Comparison of ENCODE assay signal across 7 mouse cellular contexts in genomic region chr10:56228568-56229209, GRCm38 (mm10). TPM values are rescaled to one million over a fixed set of nuclear protein-coding genes. Genes with fewer than 3 reads are reported as not detected.
DNase-seq lines count a peak whose midpoint lies in the region; ATAC-seq lines count a peak whose summit lies in the region.

Gene Tbc1d32 (minus strand): TSS chr10:56228689.

- DNase-seq in adrenal gland, postnatal 14 days, result peak; percentile 95
- DNase-seq in embryonic facial prominence, embryonic 11.5 days (ENCODE audit: low spot score), result peak; percentile 94
- DNase-seq in kidney, adult 11 months, result peak; percentile 87
- DNase-seq in limb, embryonic 10.5 days (ENCODE audit: low spot score), result peak; percentile 94
- peak; percentile 75 for DNase-seq in spleen, adult 12 weeks (ENCODE audit: low spot score)

- WGBS in embryonic facial prominence, embryonic 11.5 days, result 3% methylated on average over 42 of the region's 42 CpGs
- WGBS in limb, embryonic 10.5 days, result 4% methylated on average over 42 of the region's 42 CpGs
- WGBS in midbrain, embryonic 13.5 days, result 3% methylated on average over 42 of the region's 42 CpGs

- no peaks in the 10 kb centered on the region for H3K36me3 ChIP-seq in embryonic facial prominence, embryonic 11.5 days (replicated peaks; ENCODE audit: control insufficient read depth, insufficient read depth, low read depth, low read length)
- no peaks in the 10 kb centered on the region for H3K36me3 ChIP-seq in limb, embryonic 10.5 days
- H3K36me3 ChIP-seq in midbrain, embryonic 13.5 days, result no peaks in the 10 kb centered on the region

- no peaks in the 10 kb centered on the region for H3K27me3 ChIP-seq in embryonic facial prominence, embryonic 11.5 days (ENCODE audit: control insufficient read depth, insufficient read depth, low read length)
- H3K27me3 ChIP-seq in limb, embryonic 10.5 days (ENCODE audit: low read depth, poor library complexity, severe bottlenecking), result no peaks in the 10 kb centered on the region
- H3K27me3 ChIP-seq in midbrain, embryonic 13.5 days, result no peaks in the 10 kb centered on the region

- no peaks in the 10 kb centered on the region for H3K4me1 ChIP-seq in embryonic facial prominence, embryonic 11.5 days (ENCODE audit: control insufficient read depth, insufficient read depth, low read length)
- H3K4me1 ChIP-seq in limb, embryonic 10.5 days, result peaks cover 8% of the 10 kb centered on the region
- H3K4me1 ChIP-seq in midbrain, embryonic 13.5 days (replicated peaks), result peaks cover 8% of the 10 kb centered on the region

- H3K4me3 ChIP-seq in embryonic facial prominence, embryonic 11.5 days (ENCODE audit: low read depth, low read length), result peak within 1 kb of the TSS; percentile 47
- peak within 1 kb of the TSS; percentile 64 for H3K4me3 ChIP-seq in limb, embryonic 10.5 days
- H3K4me3 ChIP-seq in midbrain, embryonic 13.5 days (replicated peaks), result peak within 1 kb of the TSS; percentile 52

- H3K9me3 ChIP-seq in embryonic facial prominence, embryonic 11.5 days (replicated peaks; ENCODE audit: control insufficient read depth, low read length), result no peaks in the 10 kb centered on the region
- H3K9me3 ChIP-seq in limb, embryonic 10.5 days (replicated peaks), result no peaks in the 10 kb centered on the region
- no peaks in the 10 kb centered on the region for H3K9me3 ChIP-seq in midbrain, embryonic 13.5 days

- H3K4me2 ChIP-seq in embryonic facial prominence, embryonic 11.5 days (ENCODE audit: low read depth, low read length), result peak within 1 kb of the TSS; percentile 53
- H3K4me2 ChIP-seq in midbrain, embryonic 13.5 days (replicated peaks), result peak within 1 kb of the TSS; percentile 61

- peak; percentile 98 for ATAC-seq in embryonic facial prominence, embryonic 11.5 days (replicated peaks; ENCODE audit: insufficient number of reproducible peaks, low FRiP score, low TSS enrichment, low read depth)
- peak; percentile 94 for ATAC-seq in granulocyte monocyte progenitor cell, adult 5-6 weeks (replicated peaks; ENCODE audit: poor library complexity, severe bottlenecking)
- peak; percentile 99 for ATAC-seq in midbrain, embryonic 13.5 days

- peak within 1 kb of the TSS; percentile 68 for H3K27ac ChIP-seq in embryonic facial prominence, embryonic 11.5 days (replicated peaks; ENCODE audit: low read depth, low read length)
- H3K27ac ChIP-seq in limb, embryonic 10.5 days, result peak within 1 kb of the TSS; percentile 87
- peak within 1 kb of the TSS; percentile 95 for H3K27ac ChIP-seq in midbrain, embryonic 13.5 days

- peak within 1 kb of the TSS; percentile 64 for H3K9ac ChIP-seq in embryonic facial prominence, embryonic 11.5 days (replicated peaks; ENCODE audit: low read length)
- H3K9ac ChIP-seq in midbrain, embryonic 13.5 days (replicated peaks), result peak within 1 kb of the TSS; percentile 70

RNA-seq across cellular contexts. Expression of gene Tbc1d32, which starts in this region (rescaled TPM):
- total RNA-seq in adrenal gland, postnatal 14 days (2021), result 5.7 and 6.4 TPM in 2 replicates
- polyA plus RNA-seq in embryonic facial prominence, embryonic 11.5 days (2014; fragmentation: Nextera tagmentation; extraction: Ambion mirVana), result 4.0 and 4.1 TPM in 2 replicates
- total RNA-seq in granulocyte monocyte progenitor cell, adult 5-6 weeks (2014; fragmentation: Nextera tagmentation), result 3.2 and 3.7 TPM in 2 replicates
- total RNA-seq in granulocyte monocyte progenitor cell, adult 5-6 weeks (2017), result 7.0 and 7.9 TPM in 2 replicates
- 3.5 and 3.7 TPM in 2 replicates for polyA plus RNA-seq in limb, embryonic 10.5 days (2016; fragmentation: Nextera tagmentation; extraction: Ambion mirVana)
- polyA plus RNA-seq in midbrain, embryonic 13.5 days (2015; fragmentation: Nextera tagmentation; extraction: Ambion mirVana), result 3.1 and 3.5 TPM in 2 replicates

Comparison
In these comparisons a context has a peak if more than half of its experiments do, and no peak if none do; other contexts are left out.
1. Peak in every context shown above with its lines: DNase-seq, ATAC-seq, H3K4me3 ChIP-seq and H3K27ac ChIP-seq.